Mouse (Mus musculus) forebrain, embryonic 10.5 days (tissue): ENCODE measurements at regions not wholly inside any gene's neighbourhood (a gene's known extent, or its start where the extent isn't known, plus 50 kb on each side); places are given as distances from the start of the nearest gene placed in this dataset.

ENCODE experiments used
- DNase-seq: peaks from one replicate; pipeline ENCODE4 v3.0.0-alpha.2; 2017; ENCODE audit warnings: low spot score; ENCODE audit errors: extremely low spot score
- H3K27ac ChIP-seq: fragments of 300-500 bp; sonication (generic); 2 replicates; pipeline ENCODE4 v1.5.1; 2016; ENCODE audit warnings: mild to moderate bottlenecking
- H3K27me3 ChIP-seq: fragments of 300-500 bp; sonication (generic); 2 replicates; pipeline ENCODE4 v1.6.1; 2016; ENCODE audit warnings: mild to moderate bottlenecking; ENCODE audit not compliant: poor library complexity, severe bottlenecking
- H3K36me3 ChIP-seq: fragments of 300-500 bp; sonication (generic); replicated peaks from 2 replicates; pipeline ENCODE4 v1.6.1; 2016; ENCODE audit warnings: mild to moderate bottlenecking, moderate library complexity
- H3K4me1 ChIP-seq: fragments of 300-500 bp; sonication (generic); 2 replicates; pipeline ENCODE4 v1.6.1; 2016
- H3K4me3 ChIP-seq: fragments of 300-500 bp; sonication (generic); 2 replicates; pipeline ENCODE4 v1.5.1; 2016; ENCODE audit warnings: mild to moderate bottlenecking, moderate library complexity
- H3K9me3 ChIP-seq: fragments of 300-500 bp; sonication (generic); 2 replicates; pipeline ENCODE4 v1.6.1; 2016; ENCODE audit warnings: mild to moderate bottlenecking, moderate library complexity
- WGBS: fragments of 180-500 bp; shearing (Covaris S2); methylation state at CpG from one replicate; pipeline ENCODE4 v1.1.7; 2016; 5-methylcytosine and 5-hydroxymethylcytosine counted together

- no peak for DNase-seq
- peaks cover 89% of the 10 kb centered on the region for H3K27me3 ChIP-seq
- no peaks in the 10 kb centered on the region for H3K36me3 ChIP-seq
- no peak overlapping the region for H3K27ac ChIP-seq
- peaks cover 30% of the 10 kb centered on the region for H3K4me1 ChIP-seq
- WGBS: 85% methylated on average over 7 of the region's 7 CpGs
- H3K9me3 ChIP-seq: no peaks in the 10 kb centered on the region
- no peak overlapping the region for H3K4me3 ChIP-seq
These were observed 120.1 kb downstream of the Inhbb start for GRCm38 (mm10) chr1:119301931-119302330.

DNA sequence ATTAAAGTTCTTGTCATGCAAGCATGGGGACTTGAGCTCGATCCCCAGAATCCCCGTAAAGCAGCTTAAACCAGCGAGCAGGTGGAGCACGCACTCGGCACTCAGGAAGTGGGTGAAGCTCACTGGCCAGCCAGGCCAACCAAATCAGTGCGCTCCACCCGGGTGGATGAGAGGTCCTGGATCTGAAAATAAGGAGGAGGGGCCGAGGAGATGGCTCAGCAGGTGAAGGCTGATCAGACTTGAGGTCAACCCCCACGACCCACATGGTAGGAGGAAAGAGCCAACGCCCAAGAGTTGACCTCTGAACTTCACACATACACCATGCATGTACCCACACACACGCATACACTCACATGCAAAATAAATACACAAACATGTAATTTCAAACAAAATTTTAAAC lies 120.8 kb downstream of the Inhbb start:
- 91% methylated on average over 11 of the region's 11 CpGs for WGBS
- DNase-seq: no peak
- peaks cover 82% of the 10 kb centered on the region for H3K27me3 ChIP-seq

GRCm38 (mm10) chr1:119299842-119300752 lies 122.0 kb downstream of the Inhbb start:
- H3K27me3 ChIP-seq: peaks cover 74% of the 10 kb centered on the region
- no peak for DNase-seq
- WGBS: 85% methylated on average over 12 of the region's 12 CpGs

More for the DNA sequence above, 120.8 kb downstream of the Inhbb start:
- no peaks in the 10 kb centered on the region for H3K36me3 ChIP-seq
- H3K27ac ChIP-seq: no peak overlapping the region
- peaks cover 26% of the 10 kb centered on the region for H3K4me1 ChIP-seq
- H3K9me3 ChIP-seq: no peaks in the 10 kb centered on the region
- H3K4me3 ChIP-seq: no peak overlapping the region

GRCm38 (mm10) chr1:119298696-119299230 lies 123.3 kb downstream of the Inhbb start:
- 55% methylated on average over 6 of the region's 6 CpGs for WGBS
- no peaks in the 10 kb centered on the region for H3K36me3 ChIP-seq
- peaks cover under 1% of the 10 kb centered on the region; the same call in 1 of the 2 replicates for H3K4me1 ChIP-seq
- peaks cover 70% of the 10 kb centered on the region for H3K27me3 ChIP-seq
- H3K27ac ChIP-seq: no peak overlapping the region
- no peak for DNase-seq
- no peak overlapping the region for H3K4me3 ChIP-seq
- H3K9me3 ChIP-seq: no peaks in the 10 kb centered on the region

More at GRCm38 (mm10) chr1:119299842-119300752, 122.0 kb downstream of the Inhbb start:
- Histone ChIP-seq H3K4me3 (no peak overlapping the region), H3K36me3 (no peaks in the 10 kb centered on the region), H3K4me1 (peaks cover 14% of the 10 kb centered on the region), H3K9me3 (no peaks in the 10 kb centered on the region), H3K27ac (no peak overlapping the region)

GRCm38 (mm10) chr1:119295121-119295520 lies 126.9 kb downstream of the Inhbb start:
- Histone ChIP-seq H3K27ac (no peak overlapping the region), H3K27me3 (peaks cover 50% of the 10 kb centered on the region), H3K4me3 (no peak overlapping the region), H3K36me3 (no peaks in the 10 kb centered on the region), H3K4me1 (no peaks in the 10 kb centered on the region), H3K9me3 (no peaks in the 10 kb centered on the region)
- DNase-seq: no peak
- 85% methylated on average over 8 of the region's 8 CpGs for WGBS

- no peak for DNase-seq
- Histone ChIP-seq H3K27ac (no peak overlapping the region), H3K4me3 (no peak overlapping the region), H3K9me3 (no peaks in the 10 kb centered on the region), H3K4me1 (no peaks in the 10 kb centered on the region), H3K36me3 (no peaks in the 10 kb centered on the region), H3K27me3 (peaks cover 41% of the 10 kb centered on the region)
- WGBS: 89% methylated on average over 9 of the region's 9 CpGs
These were observed 128.2 kb downstream of the Inhbb start for GRCm38 (mm10) chr1:119293839-119294238.

GRCm38 (mm10) chr1:119292216-119292615 lies 129.8 kb downstream of the Inhbb start:
- Histone ChIP-seq H3K27ac (no peak overlapping the region), H3K4me1 (no peaks in the 10 kb centered on the region), H3K36me3 (no peaks in the 10 kb centered on the region), H3K9me3 (no peaks in the 10 kb centered on the region), H3K4me3 (no peak overlapping the region), H3K27me3 (peaks cover 28% of the 10 kb centered on the region)
- DNase-seq: no peak
- WGBS: 78% methylated on average over 7 of the region's 7 CpGs

DNA sequence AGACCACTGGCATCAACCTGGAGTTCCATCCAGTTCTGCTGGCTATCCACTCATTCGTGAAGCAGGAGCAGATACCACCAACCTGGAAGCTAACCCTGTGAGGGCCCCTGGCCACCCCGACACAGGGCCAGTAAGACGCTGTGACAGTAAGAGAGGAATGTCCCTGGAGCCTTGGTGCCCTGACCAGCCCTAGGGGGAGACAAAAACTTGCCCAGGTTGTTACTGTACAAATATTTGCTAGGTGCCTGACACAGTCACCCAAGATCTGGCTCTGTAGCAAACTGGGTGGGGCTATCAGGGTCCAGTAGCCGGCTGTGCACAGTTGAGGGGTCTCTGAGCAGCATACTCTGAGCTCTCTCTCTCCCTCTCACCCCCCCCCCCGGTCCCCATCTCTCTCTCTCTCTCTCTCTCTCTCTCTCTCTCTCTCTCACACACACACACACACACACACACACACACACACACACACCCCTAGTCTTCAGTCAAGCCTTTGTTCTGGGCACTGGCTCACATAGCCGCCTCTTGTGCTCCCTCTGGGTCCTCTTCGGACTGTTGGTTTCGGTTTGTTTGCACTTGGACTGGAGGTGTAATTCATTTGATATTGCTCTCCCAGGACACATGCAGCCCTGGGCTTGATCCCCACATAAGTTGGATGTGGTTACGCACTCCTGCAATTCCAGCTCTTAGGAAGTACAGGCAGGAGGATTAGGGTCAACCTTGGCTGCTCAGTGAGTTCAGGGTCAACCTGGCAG lies 131.7 kb downstream of the Inhbb start:
- no peak overlapping the region for H3K4me3 ChIP-seq

GRCm38 (mm10) chr1:119289516-119290164 lies 132.4 kb downstream of the Inhbb start:
- H3K9me3 ChIP-seq: no peaks in the 10 kb centered on the region
- DNase-seq: no peak
- no peak overlapping the region for H3K4me3 ChIP-seq
- no peaks in the 10 kb centered on the region for H3K36me3 ChIP-seq
- peaks cover 27% of the 10 kb centered on the region for H3K27me3 ChIP-seq
- WGBS: 90% methylated on average over 11 of the region's 11 CpGs
- H3K27ac ChIP-seq: peak overlapping the region; percentile 15; the same call in 1 of the 2 replicates
- H3K4me1 ChIP-seq: no peaks in the 10 kb centered on the region

More for the DNA sequence above, 131.7 kb downstream of the Inhbb start:
- Histone ChIP-seq H3K27ac (peak overlapping the region; percentile 15; the same call in 1 of the 2 replicates), H3K36me3 (no peaks in the 10 kb centered on the region), H3K4me1 (no peaks in the 10 kb centered on the region), H3K27me3 (peaks cover 28% of the 10 kb centered on the region), H3K9me3 (no peaks in the 10 kb centered on the region)
- WGBS: 87% methylated on average over 8 of the region's 9 CpGs
- DNase-seq: no peak

DNA sequence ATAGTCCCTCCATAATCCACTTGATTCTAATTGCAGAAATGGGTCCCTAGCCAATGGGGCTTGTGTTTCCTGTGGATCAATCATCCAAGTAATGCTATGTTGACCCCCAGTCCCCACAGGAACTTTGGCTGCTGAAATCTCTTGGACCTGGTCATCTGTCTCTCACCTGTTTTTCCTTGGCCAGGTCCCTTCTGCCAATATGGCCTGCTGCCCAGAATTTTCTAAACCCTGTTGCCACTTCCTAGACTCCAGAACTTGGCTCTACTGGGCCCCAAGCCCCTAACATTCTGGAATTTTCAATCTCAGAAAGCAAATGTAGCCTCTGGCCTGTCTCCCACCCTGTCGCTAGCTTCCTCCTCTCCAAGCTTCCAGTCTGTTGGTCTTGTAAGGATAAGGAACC lies 139.6 kb downstream of the Inhbb start:
- H3K9me3 ChIP-seq: no peaks in the 10 kb centered on the region
- no peak overlapping the region for H3K4me3 ChIP-seq
- WGBS: 95% methylated on average over 1 of the region's 1 CpGs
- no peaks in the 10 kb centered on the region for H3K27me3 ChIP-seq
- H3K36me3 ChIP-seq: no peaks in the 10 kb centered on the region
- no peaks in the 10 kb centered on the region for H3K4me1 ChIP-seq
- H3K27ac ChIP-seq: no peak overlapping the region
- no peak for DNase-seq

DNA sequence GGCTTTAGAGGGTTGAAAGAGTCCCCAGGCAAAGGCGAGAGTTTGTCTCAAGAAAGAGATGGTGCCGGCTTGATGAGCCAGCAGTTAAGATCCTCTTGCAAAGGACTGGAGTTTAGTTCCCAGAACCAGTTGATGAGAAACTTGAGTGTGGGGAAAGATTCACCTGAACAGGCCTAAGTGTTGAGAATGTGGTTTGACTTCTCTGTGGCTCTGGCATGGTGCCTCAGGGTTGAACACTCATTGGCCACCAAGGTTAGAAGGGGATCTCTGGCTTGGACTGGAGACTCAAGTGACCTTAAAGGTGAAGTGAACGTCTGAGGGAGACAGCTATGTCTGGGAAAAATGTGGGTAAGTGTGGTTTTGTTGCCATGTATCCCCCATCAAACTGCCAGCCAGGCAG lies 142.8 kb downstream of the Inhbb start:
- H3K4me1 ChIP-seq: no peaks in the 10 kb centered on the region
- no peak overlapping the region for H3K27ac ChIP-seq
- H3K4me3 ChIP-seq: no peak overlapping the region
- no peaks in the 10 kb centered on the region for H3K27me3 ChIP-seq
- DNase-seq: no peak
- H3K9me3 ChIP-seq: no peaks in the 10 kb centered on the region
- WGBS: 86% methylated on average over 3 of the region's 3 CpGs
- H3K36me3 ChIP-seq: no peaks in the 10 kb centered on the region

GRCm38 (mm10) chr1:119278528-119279201 lies 143.4 kb downstream of the Inhbb start:
- 85% methylated on average over 8 of the region's 8 CpGs for WGBS
- Histone ChIP-seq H3K36me3 (no peaks in the 10 kb centered on the region), H3K4me1 (no peaks in the 10 kb centered on the region), H3K4me3 (no peak overlapping the region), H3K27me3 (no peaks in the 10 kb centered on the region), H3K9me3 (no peaks in the 10 kb centered on the region), H3K27ac (no peak overlapping the region)
- DNase-seq: no peak
